Mouse (Mus musculus): ENCODE data around the gene Krtap5-4.

DNA sequence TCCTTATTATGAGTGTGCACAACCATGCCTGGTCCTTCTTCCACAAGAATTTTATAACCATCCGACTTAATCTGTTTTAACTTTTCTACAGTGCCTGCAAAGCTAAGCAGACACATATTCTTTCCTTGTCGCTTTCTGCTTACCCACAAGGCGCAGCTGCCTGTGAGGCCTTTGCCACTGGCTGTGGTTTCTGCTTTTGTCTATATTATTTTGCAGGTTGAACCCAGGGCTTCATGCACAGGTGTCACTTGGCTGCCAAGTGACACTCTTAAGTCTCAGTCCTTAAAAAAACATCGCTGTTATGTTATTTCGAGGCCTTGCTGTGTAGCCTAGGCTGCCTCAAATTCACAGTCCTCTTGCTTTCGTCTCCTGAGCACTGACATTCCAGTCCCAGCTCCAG is 19.3 kb downstream of the Krtap5-4 start:
- TF ChIP-seq CTCF (IDR thresholded peaks at IDR 0.05; ENCODE audit: insufficient read depth, low read length), result no peak
- no peak for TF ChIP-seq POLR2A (IDR thresholded peaks at IDR 0.05; ENCODE audit: borderline replicate concordance, extremely low read depth, low read depth, low read length)
